Mouse (Mus musculus): ENCODE data around the gene Gm10058.
"Not testable (repeated sequence)": the region's sequence is repeated elsewhere in the genome, so short reads cannot be mapped to it uniquely, and the experiment has no call there.

The Gm10058 gene

GRCm38 (mm10) chrX:27946785-27947184 lies at the start of gene Gm10058:
Gm10058 (minus strand) TSS chrX:27946885.
- not testable (repeated sequence) for DNase-seq (ENCODE audit: low spot score in 2 of 2)

Data from spleen, postnatal 4 days (tissue).